Mouse (Mus musculus) heart, adult 2 months (tissue): ENCODE results near the gene Slc9a2.
"Not testable (repeated sequence)": the region's sequence is repeated elsewhere in the genome, so short reads cannot be mapped to it uniquely, and the experiment has no call there.

ENCODE experiments used
- CTCF ChIP-seq: fragments of 200-600 bp; IDR thresholded peaks from 2 replicates; pipeline ENCODE4 v1.8.1; 2022; ENCODE audit warnings: antibody characterized with exemption, mild to moderate bottlenecking, moderate library complexity
- POLR2A ChIP-seq: fragments of 200-500 bp; IDR thresholded peaks from 2 replicates; pipeline ENCODE4 v1.6.1; 2011; ENCODE audit warnings: mild to moderate bottlenecking, low read depth, low read length, control low read depth; ENCODE audit not compliant: insufficient read depth

- TF ChIP-seq POLR2A, CTCF: not testable (repeated sequence)
Observed at GRCm38 (mm10) chr1:40667442-40667841, 12.9 kb upstream of the Slc9a2 start.
